Mouse (Mus musculus) kidney, postnatal 4 days (tissue): ENCODE results near the gene Kcnk13.

Experiments used
- DNase-seq, 2 experiments: peaks; one replicate each; pipeline ENCODE4 v3.0.0; 2021; ENCODE audit warnings: mixed read lengths in 2 of 2

The Kcnk13 gene

GRCm38 (mm10) chr12:100023821-100024365 is 59.6 kb downstream of the Kcnk13 start:
- no peak for DNase-seq

- DNase-seq = no peak
Measured at GRCm38 (mm10) chr12:100025675-100026074, 61.4 kb downstream of the Kcnk13 start.

- DNase-seq = no peak
Measured at GRCm38 (mm10) chr12:100026715-100027245, 62.5 kb downstream of the Kcnk13 start.

- DNase-seq = no peak
Measured at GRCm38 (mm10) chr12:100027281-100027680, 63.0 kb downstream of the Kcnk13 start.

- DNase-seq = no peak
Measured at GRCm38 (mm10) chr12:100031681-100032080, 67.4 kb downstream of the Kcnk13 start.

- DNase-seq = no peak
Measured at GRCm38 (mm10) chr12:100032521-100032920, 68.2 kb downstream of the Kcnk13 start.

- no peak for DNase-seq
Measured at GRCm38 (mm10) chr12:100038741-100039262, 74.5 kb downstream of the Kcnk13 start.

GRCm38 (mm10) chr12:100042116-100042515 is 77.8 kb downstream of the Kcnk13 start:
- DNase-seq = no peak

- no peak for DNase-seq
Measured at GRCm38 (mm10) chr12:100044704-100045103, 80.4 kb downstream of the Kcnk13 start.

- DNase-seq = no peak
Measured at GRCm38 (mm10) chr12:100050552-100050951, 86.3 kb downstream of the Kcnk13 start.

GRCm38 (mm10) chr12:100053617-100054016 is 89.3 kb downstream of the Kcnk13 start:
- no peak for DNase-seq

GRCm38 (mm10) chr12:100061071-100061470 is 96.8 kb downstream of the Kcnk13 start:
- no peak for DNase-seq

GRCm38 (mm10) chr12:100061826-100062225 is 97.5 kb downstream of the Kcnk13 start:
- no peak for DNase-seq

- DNase-seq = no peak
Measured at GRCm38 (mm10) chr12:100062584-100062983, 98.3 kb downstream of the Kcnk13 start.

- no peak for DNase-seq
Measured at GRCm38 (mm10) chr12:100065109-100065508, 100.8 kb downstream of the Kcnk13 start.

- no peak for DNase-seq
Measured at GRCm38 (mm10) chr12:100067477-100067876, 103.2 kb downstream of the Kcnk13 start.

GRCm38 (mm10) chr12:100073201-100073672 is 108.9 kb downstream of the Kcnk13 start:
- no peak for DNase-seq

- DNase-seq = no peak
Measured at GRCm38 (mm10) chr12:100075715-100076114, 111.4 kb downstream of the Kcnk13 start.

GRCm38 (mm10) chr12:100079636-100080286 is 115.5 kb downstream of the Kcnk13 start:
- DNase-seq = peak in 1 of 2 experiments; percentile 8

GRCm38 (mm10) chr12:100088026-100088425 is 123.7 kb downstream of the Kcnk13 start:
- no peak for DNase-seq

GRCm38 (mm10) chr12:100089265-100089664 is 125.0 kb downstream of the Kcnk13 start:
- no peak for DNase-seq

GRCm38 (mm10) chr12:100090750-100091149 is 126.5 kb downstream of the Kcnk13 start:
- DNase-seq = no peak

- no peak for DNase-seq
Measured at GRCm38 (mm10) chr12:100093046-100093445, 128.7 kb downstream of the Kcnk13 start.
